Mouse (Mus musculus) limb, embryonic 11.5 days (tissue): ENCODE data around the gene Plcl2. TPM values are rescaled to one million over a fixed set of nuclear protein-coding genes. Genes with fewer than 3 reads are reported as not detected.
"Not testable (repeated sequence)": the region's sequence is repeated elsewhere in the genome, so short reads cannot be mapped to it uniquely, and the experiment has no call there.

Experiments used
- ATAC-seq: fragments of 200-750 bp; cut with Nextera tagmentation; 2 replicates; pipeline ENCODE4 v1.8.0; 2017; ENCODE audit warnings: low read depth; ENCODE audit not compliant: insufficient number of reproducible peaks, low FRiP score, low TSS enrichment
- DNase-seq: peaks from one replicate; pipeline ENCODE4 v3.0.0-alpha.2; 2015; ENCODE audit warnings: low spot score
- H3K27ac ChIP-seq: fragments of 300-500 bp; sonication (generic); replicated peaks from 2 replicates; pipeline ENCODE4 v1.5.1; 2014; ENCODE audit warnings: low read depth, mild to moderate bottlenecking, low read length
- H3K27me3 ChIP-seq: fragments of 300-500 bp; sonication (generic); 2 replicates; pipeline ENCODE4 v1.6.1; 2014; ENCODE audit warnings: mild to moderate bottlenecking, low read length, mixed read lengths; ENCODE audit not compliant: control insufficient read depth, insufficient read depth
- H3K36me3 ChIP-seq: fragments of 300-500 bp; sonication (generic); 2 replicates; pipeline ENCODE4 v1.6.1; 2014; ENCODE audit warnings: mild to moderate bottlenecking, low read length, moderate library complexity, mixed read lengths; ENCODE audit not compliant: control insufficient read depth, insufficient read depth
- H3K4me1 ChIP-seq: fragments of 300-500 bp; sonication (generic); 2 replicates; pipeline ENCODE4 v1.6.1; 2014; ENCODE audit warnings: low read length, mixed read lengths; ENCODE audit not compliant: control insufficient read depth, insufficient read depth
- H3K4me2 ChIP-seq: fragments of 300-500 bp; sonication (generic); 2 replicates; pipeline ENCODE4 v1.6.1; 2014; ENCODE audit warnings: low read depth, mild to moderate bottlenecking, moderate library complexity; ENCODE audit not compliant: severe bottlenecking
- H3K4me3 ChIP-seq: fragments of 300-500 bp; sonication (generic); 2 replicates; pipeline ENCODE4 v1.5.1; 2014; ENCODE audit warnings: low read depth, low read length
- H3K9ac ChIP-seq: fragments of 300-500 bp; sonication (generic); 2 replicates; pipeline ENCODE4 v1.6.1; 2014; ENCODE audit warnings: mild to moderate bottlenecking, low read length
- H3K9me3 ChIP-seq: fragments of 300-500 bp; sonication (generic); 2 replicates; pipeline ENCODE4 v1.6.1; 2016; ENCODE audit warnings: low read length; ENCODE audit not compliant: control insufficient read depth
- WGBS: fragments of 180-500 bp; shearing (Covaris S2); extraction: QIAGEN DNeasy Blood & Tissue Kit; methylation state at CpG from one replicate; pipeline ENCODE4 v1.1.7; 2014; 5-methylcytosine and 5-hydroxymethylcytosine counted together
- polyA plus RNA-seq: library from polyadenylated mRNA; unstranded; fragments of >200 nt; fragmentation: Nextera tagmentation; extraction: Ambion mirVana; gene quantifications from 2 replicates; pipeline ENCODE4 v1.2.1, GENCODE M21; 2014

Plcl2 gene
- polyA plus RNA-seq, 1 experiment from 2014 or later, result 5.3 TPM

GRCm38 (mm10) chr17:50530089-50530488 lies 20.9 kb downstream of the Plcl2 start:
- Histone ChIP-seq H3K9ac (no peak overlapping the region), H3K9me3 (no peaks in the 10 kb centered on the region), H3K36me3 (no peaks in the 10 kb centered on the region), H3K4me2 (no peak overlapping the region), H3K4me1 (no peaks in the 10 kb centered on the region), H3K4me3 (no peak overlapping the region), H3K27ac (no peak overlapping the region), H3K27me3 (no peaks in the 10 kb centered on the region)
- DNase-seq, result no peak
- ATAC-seq, result no peak
- 88% methylated on average over 8 of the region's 8 CpGs for WGBS

- H3K4me1 ChIP-seq, H3K36me3 ChIP-seq, H3K9me3 ChIP-seq, H3K27ac ChIP-seq, ATAC-seq, H3K9ac ChIP-seq, H3K4me3 ChIP-seq, H3K27me3 ChIP-seq, H3K4me2 ChIP-seq, DNase-seq: not testable (repeated sequence)
- 94% methylated on average over 2 of the region's 2 CpGs for WGBS
These were observed 25.7 kb downstream of the Plcl2 start for GRCm38 (mm10) chr17:50534889-50535288.

- ATAC-seq (no peak), DNase-seq (no peak)
- 89% methylated on average over 4 of the region's 4 CpGs for WGBS
These were observed 27.4 kb downstream of the Plcl2 start for GRCm38 (mm10) chr17:50536409-50537194.

GRCm38 (mm10) chr17:50537786-50538185 lies 28.6 kb downstream of the Plcl2 start:
- no peak for ATAC-seq
- H3K27ac ChIP-seq, result no peak overlapping the region

More at GRCm38 (mm10) chr17:50536409-50537194, 27.4 kb downstream of the Plcl2 start:
- H3K27me3 ChIP-seq, result no peaks in the 10 kb centered on the region
- no peaks in the 10 kb centered on the region for H3K4me1 ChIP-seq
- no peaks in the 10 kb centered on the region for H3K36me3 ChIP-seq
- no peak overlapping the region for H3K4me2 ChIP-seq
- no peak overlapping the region for H3K4me3 ChIP-seq
- no peak overlapping the region for H3K27ac ChIP-seq
- H3K9ac ChIP-seq, result no peak overlapping the region
- no peaks in the 10 kb centered on the region for H3K9me3 ChIP-seq

GRCm38 (mm10) chr17:50544860-50545259 lies 35.7 kb downstream of the Plcl2 start:
- Histone ChIP-seq H3K27me3 (no peaks in the 10 kb centered on the region), H3K4me2 (no peak overlapping the region), H3K9ac (no peak overlapping the region), H3K4me3 (no peak overlapping the region), H3K4me1 (no peaks in the 10 kb centered on the region), H3K36me3 (no peaks in the 10 kb centered on the region), H3K27ac (no peak overlapping the region), H3K9me3 (no peaks in the 10 kb centered on the region)
- WGBS, result 84% methylated on average over 1 of the region's 1 CpGs
- ATAC-seq, result no peak
- no peak for DNase-seq

More at GRCm38 (mm10) chr17:50537786-50538185, 28.6 kb downstream of the Plcl2 start:
- WGBS, result 87% methylated on average over 2 of the region's 2 CpGs
- DNase-seq, result no peak
- H3K36me3 ChIP-seq, result no peaks in the 10 kb centered on the region
- no peaks in the 10 kb centered on the region for H3K4me1 ChIP-seq
- H3K4me2 ChIP-seq, result no peak overlapping the region
- H3K27me3 ChIP-seq, result no peaks in the 10 kb centered on the region
- no peaks in the 10 kb centered on the region for H3K9me3 ChIP-seq
- no peak overlapping the region for H3K9ac ChIP-seq
- no peak overlapping the region for H3K4me3 ChIP-seq

GRCm38 (mm10) chr17:50545274-50545673 lies 36.1 kb downstream of the Plcl2 start:
- Histone ChIP-seq H3K36me3 (no peaks in the 10 kb centered on the region), H3K4me3 (no peak overlapping the region), H3K4me2 (no peak overlapping the region), H3K27me3 (no peaks in the 10 kb centered on the region), H3K27ac (no peak overlapping the region), H3K9me3 (no peaks in the 10 kb centered on the region), H3K9ac (no peak overlapping the region), H3K4me1 (no peaks in the 10 kb centered on the region)
- 84% methylated on average over 6 of the region's 6 CpGs for WGBS
- ATAC-seq (no peak), DNase-seq (no peak)

- no peak overlapping the region for H3K4me3 ChIP-seq
- no peak overlapping the region for H3K4me2 ChIP-seq
- WGBS, result 87% methylated on average over 2 of the region's 2 CpGs
- DNase-seq, result no peak
- no peak overlapping the region for H3K27ac ChIP-seq
- H3K4me1 ChIP-seq, result no peaks in the 10 kb centered on the region
- ATAC-seq, result no peak
- no peak overlapping the region for H3K9ac ChIP-seq
- no peaks in the 10 kb centered on the region for H3K36me3 ChIP-seq
- H3K9me3 ChIP-seq, result no peaks in the 10 kb centered on the region
- no peaks in the 10 kb centered on the region for H3K27me3 ChIP-seq
These were observed 42.9 kb downstream of the Plcl2 start for GRCm38 (mm10) chr17:50552130-50552529.

- Histone ChIP-seq H3K27me3 (no peaks in the 10 kb centered on the region), H3K4me2 (no peak overlapping the region), H3K27ac (no peak overlapping the region), H3K4me1 (no peaks in the 10 kb centered on the region), H3K4me3 (no peak overlapping the region), H3K9ac (no peak overlapping the region), H3K36me3 (no peaks in the 10 kb centered on the region), H3K9me3 (no peaks in the 10 kb centered on the region)
- 78% methylated on average over 12 of the region's 12 CpGs for WGBS
- ATAC-seq (no peak), DNase-seq (no peak)
These were observed 48.5 kb downstream of the Plcl2 start for GRCm38 (mm10) chr17:50557566-50558238.
